Mouse (Mus musculus) neutrophil, adult 59 days (primary cell): Measurements from ENCODE around the gene Ptpn23. TPM values are rescaled to one million over a fixed set of nuclear protein-coding genes. Genes with fewer than 3 reads are reported as not detected.

Experiments used
- total RNA-seq, 2 experiments: library from RNA; stranded (reverse); gene quantifications; 1 replicate in 1 of 2; 2 replicates in 1 of 2; pipeline ENCODE4 v1.2.4; 2023

The Ptpn23 gene
- total RNA-seq = 10 to 100 TPM; 48.2 to 55.8 TPM

DNA sequence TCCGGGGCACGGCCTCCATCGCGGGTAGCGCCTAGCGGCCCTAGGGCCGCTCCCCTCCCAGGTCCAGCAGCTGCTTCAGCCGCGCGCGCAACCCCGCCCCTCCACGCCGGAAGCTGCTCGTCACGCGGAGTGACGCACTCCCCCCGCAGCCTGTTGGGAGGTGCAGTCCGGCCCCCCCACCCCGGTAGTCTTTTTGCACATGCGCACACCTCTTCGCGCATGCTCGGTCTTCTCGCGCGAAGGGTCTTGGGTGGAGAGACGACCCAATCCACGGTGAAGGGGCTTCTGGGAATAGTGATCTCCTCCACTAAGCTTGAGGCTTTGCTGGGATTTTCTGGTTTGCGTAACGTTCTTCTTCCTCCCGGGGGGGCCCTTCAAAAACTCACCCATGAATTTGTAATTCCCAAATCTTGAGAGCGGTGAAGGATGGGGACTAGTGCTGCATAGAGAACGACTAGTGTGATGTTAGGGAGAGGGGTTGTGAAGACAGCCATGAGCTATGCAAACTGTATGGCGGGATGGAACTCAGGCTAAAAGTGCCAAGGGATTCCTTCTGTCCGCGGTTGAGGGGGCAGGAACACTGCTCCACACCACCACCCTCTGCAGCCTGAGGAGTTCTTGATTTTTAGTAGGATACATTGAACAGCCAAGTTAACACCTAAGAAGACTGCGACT is at the start of gene Ptpn23:
Gene Ptpn23, minus strand, starts transcription at position 115 of the 675 bp plus-strand sequence.

DNA sequence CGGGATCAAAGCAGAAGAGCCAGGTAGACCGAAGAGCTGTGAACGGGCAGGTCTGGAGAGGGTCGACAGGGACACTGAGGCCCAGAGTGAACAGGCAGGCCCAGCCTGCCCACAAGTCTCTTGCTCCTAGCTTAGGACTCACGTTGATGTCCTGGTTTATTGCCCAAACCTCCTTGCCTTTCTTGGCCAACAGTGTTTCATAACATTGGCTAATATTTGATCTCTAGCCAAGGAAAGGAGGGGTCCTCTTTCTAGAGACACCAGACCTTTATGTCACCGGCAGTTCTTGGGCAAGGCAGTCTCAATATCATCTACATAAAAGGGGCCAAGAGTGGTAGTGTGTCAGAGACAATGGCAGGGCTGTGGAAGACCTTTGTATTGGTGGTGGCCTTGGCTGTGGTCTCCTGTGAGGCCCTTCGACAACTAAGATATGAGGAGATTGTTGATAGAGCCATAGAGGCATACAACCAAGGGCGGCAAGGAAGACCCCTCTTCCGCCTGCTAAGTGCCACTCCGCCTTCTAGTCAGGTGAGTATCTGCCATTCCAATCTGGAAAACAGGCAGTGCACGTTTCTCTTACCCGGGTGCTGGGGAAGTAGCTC is 11.6 kb upstream of the Ptpn23 start, which contains the start of gene Ngp:
Gene Ngp, plus strand, starts transcription at position 237 of the 602 bp plus-strand sequence.

Other genes with a start within 250 kb of the Ptpn23 start
- under 1 TPM; 0.15 to 0.51 TPM for gene Cspg5, start 164.4 kb downstream of the Ptpn23 start, total RNA-seq
- 1 to 10 TPM; 3.0 to 6.0 TPM for gene Elp6, start 103.0 kb downstream of the Ptpn23 start, total RNA-seq
- 10 to 100 TPM; 31.0 to 33.9 TPM for gene Scap, start 74.9 kb downstream of the Ptpn23 start, total RNA-seq
- over 10,000 TPM; 14,230 to 18,632 TPM for gene Ngp, start 11.5 kb upstream of the Ptpn23 start, total RNA-seq
- 10 to 100 TPM; 34.7 to 37.9 TPM for gene Klhl18, start 68.5 kb upstream of the Ptpn23 start, total RNA-seq
- gene Kif9, start 68.7 kb upstream of the Ptpn23 start, total RNA-seq = under 1 TPM; 0.44 to 0.56 TPM
- gene Setd2, start 124.4 kb upstream of the Ptpn23 start, total RNA-seq = 100 to 1,000 TPM in 1 of 2 experiments, 10 to 100 TPM in 1; 98.0 to 112 TPM
- 10 to 100 TPM in 1 of 2 experiments, 1 to 10 TPM in 1; 9.9 to 13.9 TPM for gene Nradd, start 216.2 kb upstream of the Ptpn23 start, total RNA-seq
- gene Nbeal2, start 245.9 kb upstream of the Ptpn23 start, total RNA-seq = 100 to 1,000 TPM; 290 to 330 TPM
- gene Ccdc12, start 248.3 kb upstream of the Ptpn23 start, total RNA-seq = 100 to 1,000 TPM; 147 TPM